Mouse (Mus musculus) brain, embryonic 14.5 days (tissue): Measurements from ENCODE around the gene Prkca. TPM values are rescaled to one million over a fixed set of nuclear protein-coding genes. Genes with fewer than 3 reads are reported as not detected.

ENCODE experiments used
- DNase-seq: peaks from one replicate; pipeline ENCODE4 v3.0.0-alpha.2; 2011; ENCODE audit warnings: low read depth
- CTCF ChIP-seq: fragments of 200-500 bp; IDR thresholded peaks from 2 replicates; pipeline ENCODE4 v1.5.1; 2012; ENCODE audit warnings: inconsistent platforms, mild to moderate bottlenecking, moderate library complexity, borderline replicate concordance; ENCODE audit not compliant: insufficient read depth, insufficient read length; ENCODE audit errors: extremely low read depth
- POLR2A ChIP-seq: fragments of 200-500 bp; IDR thresholded peaks from 2 replicates; pipeline ENCODE4 v1.6.1; 2012; ENCODE audit warnings: mild to moderate bottlenecking, inconsistent platforms, borderline replicate concordance; ENCODE audit not compliant: poor library complexity, insufficient read depth, insufficient read length, severe bottlenecking; ENCODE audit errors: extremely low read depth
- polyA plus RNA-seq: library from polyadenylated mRNA; depleted of rRNA; stranded (reverse); fragments of >200 nt; gene quantifications from 2 replicates; pipeline ENCODE4 v1.2.3, GENCODE M21; 2012

Prkca gene
- polyA plus RNA-seq, 1 experiment: 13.1 TPM

- no peak for DNase-seq
- TF ChIP-seq CTCF (no peak), POLR2A (no peak)
Observed at GRCm38 (mm10) chr11:108334658-108335057, 9.1 kb downstream of the Prkca start.

DNA sequence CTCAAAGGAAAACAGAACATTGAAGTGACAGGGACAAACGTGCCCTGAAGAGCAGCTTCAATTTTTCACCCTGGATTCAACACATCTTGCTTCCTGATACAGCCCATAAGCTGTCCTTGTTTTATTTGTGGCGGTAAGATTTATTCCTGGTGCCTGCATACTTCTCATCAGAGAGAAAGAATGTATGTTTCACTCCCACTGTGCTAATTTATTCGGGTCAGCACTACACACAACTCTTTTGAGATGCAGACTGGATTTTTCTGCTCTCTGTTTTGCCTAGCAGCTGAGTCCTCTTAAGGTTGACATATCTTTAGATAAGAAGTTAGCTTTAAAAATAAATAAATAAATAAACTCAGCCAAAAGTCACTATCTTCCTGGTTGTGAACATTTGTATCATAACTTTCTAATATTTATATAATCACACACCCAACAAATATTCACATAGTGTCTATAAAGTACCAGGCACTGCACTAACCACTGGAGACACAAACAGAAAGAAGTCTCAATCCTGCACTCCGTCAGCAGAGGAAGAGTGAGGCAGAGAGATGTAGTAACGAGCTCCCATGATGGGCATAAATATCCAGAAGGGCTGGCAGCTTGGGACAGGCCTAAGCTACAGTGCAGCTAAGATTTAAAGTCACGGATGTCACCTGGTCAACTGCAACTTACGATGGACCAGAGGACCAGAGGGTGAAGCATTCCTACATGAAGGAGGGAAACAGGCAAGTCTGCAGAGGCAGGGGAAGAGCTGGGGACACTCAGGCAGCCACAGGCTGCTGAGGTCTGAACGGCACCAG, 9.9 kb downstream of the Prkca start:
- TF ChIP-seq POLR2A (no peak), CTCF (no peak)
- no peak for DNase-seq

GRCm38 (mm10) chr11:108333006-108333405, 10.7 kb downstream of the Prkca start:
- no peak for DNase-seq
- TF ChIP-seq CTCF: no peak
- no peak for TF ChIP-seq POLR2A

DNA sequence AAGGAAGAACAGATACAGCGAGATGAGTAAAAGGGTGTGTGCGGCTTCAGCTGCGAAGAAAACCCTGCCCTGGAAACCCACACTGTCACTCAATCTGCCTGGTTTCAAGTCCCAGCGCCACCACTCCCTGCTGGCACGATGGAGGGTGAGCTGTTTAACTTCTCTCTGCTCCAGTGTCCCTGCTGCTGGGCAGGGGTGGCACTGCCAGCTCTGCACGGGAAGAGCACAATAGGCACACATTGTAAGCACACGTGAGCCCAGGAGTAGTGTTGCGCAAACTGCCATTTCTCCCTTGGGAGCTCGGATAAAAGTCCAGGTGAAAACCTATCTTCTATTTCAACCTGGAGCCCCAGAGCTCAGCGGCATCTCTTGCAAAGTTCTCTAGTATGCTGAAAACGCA, 12.9 kb downstream of the Prkca start:
- no peak for DNase-seq
- TF ChIP-seq POLR2A: no peak
- TF ChIP-seq CTCF: no peak

DNA sequence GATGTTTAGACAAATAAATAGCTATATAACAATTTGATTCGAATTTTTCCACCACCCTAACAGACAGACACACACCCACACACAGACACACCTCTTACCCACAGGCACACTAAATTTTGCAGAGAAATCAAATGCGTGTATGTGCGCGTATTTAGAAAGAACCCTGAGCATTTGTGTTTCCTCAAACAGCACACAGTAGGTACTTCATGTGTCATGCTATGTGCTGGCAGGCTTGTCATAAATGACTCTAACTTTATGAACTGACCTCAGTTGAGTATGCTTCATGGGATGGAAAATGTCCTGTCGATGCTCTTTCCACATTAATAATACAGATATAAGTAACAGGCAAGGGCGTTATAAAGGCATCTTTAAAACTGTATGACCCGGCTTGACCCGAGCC, 17.8 kb downstream of the Prkca start:
- DNase-seq: no peak
- TF ChIP-seq POLR2A: no peak
- TF ChIP-seq CTCF: no peak

- DNase-seq: no peak
Observed at GRCm38 (mm10) chr11:108322156-108322555, 21.6 kb downstream of the Prkca start.

DNA sequence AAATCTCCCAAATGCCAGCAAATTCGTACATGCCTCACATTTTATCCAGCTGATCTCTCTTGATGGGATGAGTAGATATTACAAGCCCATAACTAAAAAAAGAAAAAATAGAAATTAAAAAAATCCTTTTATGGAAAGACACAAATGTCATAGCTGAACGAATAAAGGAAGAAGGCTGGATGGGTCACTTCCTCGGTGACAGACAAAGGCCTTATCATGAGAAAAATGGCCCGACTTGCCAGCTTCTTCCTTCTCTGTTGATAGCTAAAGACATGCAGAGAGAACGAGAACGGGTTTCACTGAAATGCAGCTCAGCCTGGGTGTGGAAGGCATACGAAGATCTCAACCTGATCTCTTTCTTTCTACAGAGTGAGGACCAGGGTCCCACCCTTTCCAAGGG, 23.2 kb downstream of the Prkca start:
- TF ChIP-seq POLR2A (no peak), CTCF (no peak)
- no peak for DNase-seq

More at GRCm38 (mm10) chr11:108322156-108322555, 21.6 kb downstream of the Prkca start:
- TF ChIP-seq CTCF: no peak
- no peak for TF ChIP-seq POLR2A

- no peak for TF ChIP-seq CTCF
- TF ChIP-seq POLR2A: no peak
- peak; percentile 31 for DNase-seq
Observed at GRCm38 (mm10) chr11:108319162-108319561, 24.6 kb downstream of the Prkca start.

GRCm38 (mm10) chr11:108317878-108318277, 25.9 kb downstream of the Prkca start:
- TF ChIP-seq POLR2A (no peak), CTCF (no peak)

GRCm38 (mm10) chr11:108315736-108316135, 28.0 kb downstream of the Prkca start:
- TF ChIP-seq POLR2A: no peak
- no peak for TF ChIP-seq CTCF
- no peak for DNase-seq

More at GRCm38 (mm10) chr11:108317878-108318277, 25.9 kb downstream of the Prkca start:
- DNase-seq: no peak

DNA sequence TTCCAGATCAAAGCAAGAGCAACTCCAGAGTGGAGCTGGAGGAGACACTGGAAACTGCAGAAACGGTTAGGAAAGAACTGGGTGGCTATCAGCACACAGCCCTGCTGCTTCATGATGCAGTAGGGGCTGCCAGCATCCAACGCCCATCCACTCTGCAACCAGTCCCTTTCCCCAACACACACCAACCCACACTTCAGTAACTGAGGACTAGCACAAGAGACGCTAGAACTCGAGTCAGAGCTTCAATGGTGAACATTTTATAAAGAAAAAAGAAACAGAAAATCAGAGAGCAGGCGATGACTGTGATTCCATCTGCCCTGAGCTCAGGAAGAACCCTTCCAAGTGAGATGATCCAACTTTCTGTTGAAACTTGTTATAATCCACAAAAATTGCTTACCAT, 31.2 kb downstream of the Prkca start:
- no peak for DNase-seq
- TF ChIP-seq POLR2A: no peak
- no peak for TF ChIP-seq CTCF

- TF ChIP-seq POLR2A (no peak), CTCF (no peak)
- no peak for DNase-seq
Observed at GRCm38 (mm10) chr11:108311912-108312311, 31.8 kb downstream of the Prkca start.

DNA sequence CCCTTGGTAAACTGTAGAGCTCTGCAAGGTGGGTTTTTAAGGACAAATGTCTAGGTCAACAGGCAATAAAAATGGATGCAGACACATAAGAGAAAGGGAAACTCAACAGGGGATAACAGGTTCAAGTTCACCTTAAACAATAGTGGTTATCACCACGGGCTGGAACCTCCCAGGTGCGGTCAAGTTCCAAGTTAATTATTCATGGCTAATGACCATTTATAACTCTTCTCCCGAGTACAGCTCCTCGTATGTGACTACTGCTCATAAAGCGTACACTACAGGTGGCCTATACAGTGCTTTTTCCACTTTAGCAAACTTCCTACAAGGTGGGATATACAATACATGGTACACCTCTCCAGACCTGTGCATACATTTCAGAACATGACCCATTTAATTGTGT, 33.9 kb downstream of the Prkca start:
- DNase-seq: no peak
- TF ChIP-seq CTCF (no peak), POLR2A (no peak)

DNA sequence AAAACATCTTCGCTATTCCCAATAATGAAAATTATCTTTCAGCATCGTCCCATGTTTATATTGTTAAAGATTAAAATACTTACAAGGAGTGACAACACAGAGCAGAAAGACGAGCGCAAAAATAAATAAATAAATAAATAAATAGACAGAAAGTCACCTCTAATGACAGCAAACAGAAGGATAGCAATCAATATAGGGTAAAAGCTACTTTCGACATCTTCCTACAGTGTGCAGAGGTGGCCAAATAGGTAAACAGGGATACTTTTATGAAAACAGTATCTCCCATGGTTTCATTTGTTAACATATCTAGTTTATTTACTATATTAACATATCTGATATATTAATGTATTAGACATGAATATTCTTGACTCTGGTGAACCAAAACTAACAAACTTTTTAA, 35.5 kb downstream of the Prkca start:
- no peak for TF ChIP-seq CTCF
- no peak for TF ChIP-seq POLR2A
- no peak for DNase-seq

- DNase-seq: no peak
- no peak for TF ChIP-seq POLR2A
- no peak for TF ChIP-seq CTCF
Observed at GRCm38 (mm10) chr11:108307258-108307657, 36.5 kb downstream of the Prkca start.

DNA sequence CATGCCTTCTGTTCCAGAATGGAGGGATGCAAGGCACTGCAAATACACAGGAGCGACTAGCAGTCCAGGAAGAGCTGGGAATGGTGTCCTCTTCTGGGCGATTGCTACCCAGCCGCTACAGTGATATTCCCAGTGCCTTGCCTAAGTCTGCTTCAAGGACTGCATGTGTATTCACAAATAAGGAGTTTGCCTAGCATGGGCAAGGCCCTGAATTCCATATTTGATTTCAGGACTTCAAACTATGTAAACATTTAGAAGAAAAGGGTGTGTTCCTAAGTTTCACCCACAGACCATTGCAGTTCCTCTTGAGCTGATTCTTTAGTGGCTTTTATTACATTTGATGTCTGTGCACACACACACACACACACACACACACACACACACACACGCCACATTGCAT, 39.9 kb downstream of the Prkca start:
- DNase-seq: no peak
- TF ChIP-seq CTCF: no peak
- TF ChIP-seq POLR2A: no peak
